Mouse (Mus musculus) CH12F3 (cell line): Measurements from ENCODE around the gene Dtx4.

Experiments used
- in situ Hi-C: fragments of 300-500 bp; cut with MboI; formaldehyde crosslinking; loops from 2 replicates; pipeline ENCODE4 v1.14.3; 2020; ENCODE audit warnings: low sequenced_read_pairs

Dtx4 gene

DNA sequence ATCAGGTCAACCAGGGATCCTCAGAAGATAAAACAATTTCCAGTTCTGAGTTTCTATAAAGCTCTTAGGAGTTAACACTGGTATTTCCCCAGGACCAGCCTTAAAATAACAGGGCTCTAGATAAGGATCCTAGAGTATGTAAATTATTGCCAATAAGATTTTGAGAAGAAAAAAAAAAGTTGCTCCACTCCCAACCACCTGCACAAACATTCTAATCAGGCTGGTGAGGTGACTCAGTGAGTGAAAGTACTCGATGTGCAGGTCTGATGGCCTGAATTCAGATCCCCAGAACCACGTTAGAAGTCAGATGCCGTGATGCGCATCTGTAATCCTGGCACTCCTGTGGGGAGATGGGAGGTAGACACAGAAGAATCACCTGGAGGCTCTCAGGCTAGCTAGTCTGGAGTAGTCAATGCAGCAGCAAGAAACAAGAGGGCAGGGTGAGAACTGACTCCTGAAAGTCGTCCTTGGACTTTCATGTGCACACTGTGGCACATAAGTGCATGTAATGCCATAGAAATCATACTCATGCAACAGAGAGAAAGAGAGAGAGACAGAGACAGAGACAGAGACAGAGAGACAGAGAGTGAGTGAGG is 28.8 kb downstream of the Dtx4 start:
- in situ Hi-C loops: no loop called here

DNA sequence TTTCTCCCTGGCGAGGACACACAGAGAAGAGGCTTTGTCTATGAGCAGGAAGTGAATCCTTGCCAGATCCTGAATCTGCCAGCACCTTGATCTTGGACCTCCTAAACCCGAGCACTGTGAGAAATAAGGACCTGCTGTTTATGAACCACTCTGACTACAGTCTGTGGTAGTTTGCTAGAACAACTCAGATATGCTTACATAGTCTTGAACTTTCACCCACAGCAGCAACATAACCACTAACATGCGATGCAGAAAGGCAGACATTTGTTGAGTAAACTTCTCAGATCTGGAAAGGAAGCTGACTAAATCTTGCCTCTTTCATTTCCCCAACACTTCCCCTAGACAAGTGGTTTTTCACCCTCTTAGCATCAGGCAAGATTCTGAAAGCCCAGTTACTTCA is 29.4 kb downstream of the Dtx4 start:
- in situ Hi-C loops: no loop called here

DNA sequence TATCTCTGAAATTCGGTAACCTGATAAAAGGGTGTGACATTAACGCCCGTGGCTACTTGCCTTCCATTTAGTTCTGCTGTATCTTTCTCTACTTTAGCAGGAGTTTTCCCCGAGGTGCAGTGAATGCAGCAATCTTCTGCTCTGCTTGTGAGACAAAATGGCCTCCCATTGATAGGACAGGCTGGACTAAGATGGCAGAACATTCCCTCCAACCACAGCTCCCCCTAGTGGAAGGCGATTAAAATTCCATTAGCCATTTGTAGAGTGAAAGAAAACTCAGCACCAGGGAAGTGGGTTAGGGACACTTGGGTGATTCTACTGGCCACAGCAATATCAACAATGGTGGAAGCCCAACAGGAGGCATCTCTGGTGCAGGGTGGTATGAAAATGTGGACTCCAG is 33.8 kb downstream of the Dtx4 start:
- in situ Hi-C loops: no loop called here

DNA sequence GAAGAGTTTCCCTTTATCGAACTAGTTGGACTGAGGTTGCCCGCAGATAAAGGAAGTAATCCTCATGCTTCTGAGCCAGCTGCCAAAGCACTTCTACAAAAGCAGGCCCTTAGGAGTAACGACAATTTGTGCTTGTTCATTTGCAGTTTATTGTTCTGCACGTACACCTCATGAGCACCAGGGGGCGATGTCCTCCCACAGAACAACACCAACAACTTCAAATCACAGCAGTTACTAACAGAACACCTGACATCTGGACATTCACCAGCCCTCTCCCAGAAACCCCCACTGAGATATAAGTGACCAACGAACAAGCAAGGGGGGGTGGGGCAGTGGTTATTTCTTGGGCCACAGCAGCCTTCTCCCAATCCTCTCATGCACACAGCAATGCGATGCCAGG is 35.0 kb downstream of the Dtx4 start:
- in situ Hi-C loops: no loop called here

DNA sequence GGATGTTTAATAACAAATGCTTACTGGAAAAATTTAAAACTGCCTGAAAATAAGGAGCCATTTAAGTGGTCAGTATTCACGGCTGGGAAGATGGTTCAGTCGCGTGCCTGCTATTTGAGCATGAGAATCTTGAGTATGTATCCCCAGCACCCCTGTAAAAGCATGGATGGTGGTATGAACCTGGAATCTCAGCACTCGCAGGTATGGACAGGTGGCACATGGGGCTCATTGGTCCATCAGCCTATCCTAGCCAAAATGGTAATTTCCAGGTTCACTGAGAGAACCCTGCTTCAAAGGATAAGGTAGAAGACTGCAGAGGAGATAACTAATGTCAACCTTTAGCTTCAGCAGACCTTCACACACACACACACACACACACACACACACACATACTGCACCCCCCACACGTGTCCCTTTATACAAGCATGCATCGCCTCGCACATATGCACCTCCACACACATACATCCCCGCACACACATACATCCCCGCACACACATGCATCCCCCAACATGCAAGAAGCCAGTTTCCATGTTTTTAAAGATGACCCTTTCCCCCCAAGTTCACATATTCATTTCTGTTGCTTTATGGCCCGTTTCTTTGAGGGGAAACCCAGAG is 35.6 kb downstream of the Dtx4 start:
- in situ Hi-C loops: no loop called here

DNA sequence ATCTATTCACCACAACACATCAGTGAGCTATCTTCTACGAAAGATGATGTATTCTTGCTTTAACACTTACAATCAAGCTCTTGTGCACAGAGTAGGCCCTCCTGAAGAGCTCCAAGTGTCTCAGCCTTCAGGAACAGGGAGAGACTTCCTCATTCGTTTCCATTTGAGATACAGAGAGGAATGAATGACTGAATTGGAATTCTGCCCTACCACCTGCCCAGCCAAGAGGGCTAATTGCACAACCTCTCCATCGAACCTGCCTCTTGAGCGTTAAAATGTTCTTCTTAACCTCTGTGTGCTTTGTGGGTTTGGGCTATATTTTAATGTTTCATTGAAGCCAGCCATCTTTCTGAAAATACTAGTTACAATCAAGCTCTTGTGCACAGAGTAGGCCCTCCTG is 36.6 kb downstream of the Dtx4 start:
- in situ Hi-C loops: no loop called here

DNA sequence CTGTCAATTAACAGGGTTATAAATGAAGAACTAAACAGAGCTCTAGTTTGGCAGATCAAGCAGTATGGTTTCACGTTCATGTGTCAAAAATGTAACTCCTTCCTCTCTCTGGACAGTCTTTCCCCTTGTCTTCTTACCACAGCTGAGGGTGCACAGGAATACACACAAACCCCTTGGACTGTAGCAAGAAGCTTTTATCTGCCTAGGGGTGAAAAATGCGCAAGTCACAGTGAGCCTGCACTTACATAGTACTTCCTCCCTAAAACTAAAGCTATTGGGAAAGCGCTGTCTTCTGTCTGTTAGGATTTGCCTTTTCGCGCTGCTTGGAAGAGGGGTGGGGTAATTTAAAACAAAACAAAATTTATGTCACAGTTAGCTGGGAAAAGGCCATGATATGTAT is 37.1 kb downstream of the Dtx4 start:
- in situ Hi-C loops: no loop called here

DNA sequence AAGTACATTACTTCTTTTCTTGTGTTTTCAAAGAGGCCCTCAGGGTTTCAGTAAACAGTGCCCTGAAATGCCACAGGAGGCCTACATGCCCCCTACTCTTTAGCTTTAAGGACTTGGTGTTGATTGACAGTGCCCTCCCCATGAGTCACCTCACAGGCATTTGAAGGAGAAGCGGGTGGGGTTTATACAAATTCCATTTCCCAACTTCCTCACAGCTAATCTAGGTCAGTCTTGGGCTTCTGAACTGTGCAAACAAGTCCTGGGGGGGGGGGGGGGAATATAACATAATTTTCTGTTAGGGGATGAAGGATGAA is 37.6 kb downstream of the Dtx4 start:
- in situ Hi-C loops: no loop called here

DNA sequence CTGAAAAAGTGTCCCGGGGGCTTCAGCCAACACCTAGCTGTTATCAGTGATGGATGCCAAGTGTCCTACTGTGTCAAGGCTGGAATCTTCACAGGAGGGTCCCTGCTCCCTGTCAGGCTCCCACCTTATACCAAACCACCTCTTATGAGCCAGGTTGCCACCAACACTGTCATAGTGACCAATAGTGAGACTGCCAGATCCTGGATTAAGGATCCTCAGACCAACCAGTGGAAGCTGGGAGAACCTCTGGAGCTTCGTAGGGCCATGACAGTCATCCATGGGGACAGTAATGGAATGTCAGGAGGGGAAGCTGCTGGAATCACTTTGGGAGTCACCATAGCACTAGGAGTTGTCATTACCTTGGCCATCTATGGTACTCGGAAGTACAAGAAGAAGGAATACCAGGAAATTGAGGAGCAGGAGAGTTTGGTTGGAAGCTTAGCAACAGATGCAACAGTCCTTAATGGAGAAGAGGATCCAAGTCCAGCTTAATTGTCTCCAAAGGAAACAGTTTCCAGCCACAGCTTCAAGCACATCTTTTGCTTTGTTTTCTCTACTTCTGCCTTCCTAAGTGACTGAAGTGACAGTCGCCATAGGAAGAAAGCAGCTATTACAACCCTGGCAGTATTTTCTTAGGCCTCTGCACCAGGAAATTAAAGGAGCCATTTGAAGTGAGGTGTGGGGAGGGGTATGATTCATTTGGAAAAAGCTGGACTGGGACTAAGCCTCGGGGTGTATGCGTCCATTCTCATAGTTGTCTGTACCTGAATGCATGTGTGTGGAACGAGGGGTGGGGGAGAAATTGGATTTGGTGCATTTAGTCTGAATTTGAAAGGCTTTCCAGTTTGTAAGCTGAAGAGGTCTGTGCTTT is 38.2 kb downstream of the Dtx4 start:
- in situ Hi-C loops: no loop called here

DNA sequence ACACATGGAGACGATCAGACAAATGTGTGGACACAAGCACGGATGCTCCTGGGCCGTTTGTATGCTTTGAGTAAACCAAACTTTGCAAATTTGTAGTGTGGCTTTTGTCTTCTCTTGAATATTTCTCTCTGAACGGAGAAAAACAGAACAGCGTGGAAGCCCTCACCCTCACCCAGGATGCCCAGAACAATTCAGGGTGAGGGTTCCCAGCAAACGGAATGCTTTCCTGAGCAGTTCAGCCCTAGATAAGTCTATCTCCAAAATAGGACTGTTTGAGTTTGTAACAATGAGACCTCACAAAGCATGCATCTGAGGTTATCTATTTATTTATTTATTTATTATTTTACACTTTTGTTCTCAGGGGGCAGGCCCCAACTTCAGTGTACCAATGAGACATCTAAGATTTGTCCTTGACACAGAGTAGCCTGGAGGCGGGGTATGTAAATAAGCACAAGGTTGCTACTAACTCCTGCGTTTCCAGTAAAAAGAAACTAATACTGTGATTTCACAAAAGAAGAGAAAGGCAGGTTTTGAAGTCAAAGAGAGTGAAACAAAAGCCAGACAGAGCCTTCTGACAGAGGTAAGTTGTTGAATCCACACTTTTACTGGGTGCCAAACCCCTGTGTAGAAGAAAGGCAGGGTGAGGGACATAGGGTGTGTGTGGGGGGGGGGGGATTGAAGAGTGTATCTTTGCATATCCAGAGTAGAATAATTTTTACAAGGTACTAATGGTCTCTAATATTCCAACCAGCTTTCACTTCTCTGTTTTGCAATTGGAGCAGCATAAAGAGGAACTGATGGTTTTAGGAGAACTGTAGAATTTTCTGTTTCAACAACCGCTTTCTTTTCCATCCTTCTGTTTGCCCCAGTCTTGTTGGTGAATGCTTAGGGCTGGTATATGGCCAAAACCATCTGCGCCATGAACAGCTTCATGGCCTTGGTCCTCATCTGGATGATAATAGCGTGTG is 40.7 kb downstream of the Dtx4 start, which contains the start of gene Mpeg1:
Mpeg1 (plus strand) TSS at position 498 of the 968 bp plus-strand sequence.
- in situ Hi-C loops: no loop called here

DNA sequence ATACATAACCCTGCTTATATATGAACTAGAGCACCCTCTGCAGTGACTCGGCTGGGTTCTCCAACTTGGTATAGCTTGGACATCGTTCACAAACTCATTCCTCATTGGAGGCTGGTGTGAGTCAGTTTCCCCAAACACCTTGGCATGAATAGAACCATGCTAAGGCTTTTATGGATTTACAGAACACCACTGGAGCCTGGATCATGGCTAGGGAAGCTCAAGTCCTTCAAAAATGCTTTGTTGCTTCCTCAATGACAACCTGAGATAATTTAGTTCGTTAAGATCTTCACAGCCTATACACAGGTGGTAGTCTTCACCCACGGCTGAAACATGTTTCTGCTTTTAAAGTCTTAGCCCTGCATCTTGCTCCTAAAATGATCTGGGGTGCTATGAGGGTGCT is 41.7 kb downstream of the Dtx4 start:
- in situ Hi-C loops: no loop called here

DNA sequence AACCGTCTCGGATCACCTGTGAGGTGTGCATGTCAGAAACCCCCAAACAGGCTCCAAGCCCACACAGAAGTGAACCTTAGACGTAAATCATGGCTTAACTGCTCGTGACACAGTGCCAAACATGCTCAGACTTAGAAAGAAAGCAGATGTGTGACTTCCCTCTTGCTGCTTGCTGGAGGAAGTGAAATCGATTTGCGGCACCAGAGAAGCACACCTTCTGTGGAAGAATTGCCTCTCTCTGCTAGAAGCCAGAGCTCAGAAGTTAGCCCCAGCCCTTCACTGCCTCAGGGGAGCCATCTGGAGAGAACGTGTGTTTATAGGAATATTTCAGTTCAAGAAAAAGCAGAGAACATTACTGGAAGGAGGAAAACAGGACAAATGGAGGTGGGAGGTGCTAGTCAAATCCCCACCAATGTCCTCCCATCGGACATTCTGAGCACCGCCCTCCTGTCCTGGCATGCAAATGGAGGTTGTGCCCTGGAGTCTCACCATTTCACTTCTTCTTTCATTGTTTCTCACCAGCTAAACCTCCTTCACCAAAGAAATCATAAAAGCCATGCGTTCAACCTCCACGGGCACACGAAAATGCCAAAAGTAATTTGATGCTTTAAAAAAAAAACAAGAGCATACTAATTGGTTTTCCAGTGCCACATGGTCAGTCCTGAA is 43.7 kb downstream of the Dtx4 start:
- in situ Hi-C loops: no loop called here

DNA sequence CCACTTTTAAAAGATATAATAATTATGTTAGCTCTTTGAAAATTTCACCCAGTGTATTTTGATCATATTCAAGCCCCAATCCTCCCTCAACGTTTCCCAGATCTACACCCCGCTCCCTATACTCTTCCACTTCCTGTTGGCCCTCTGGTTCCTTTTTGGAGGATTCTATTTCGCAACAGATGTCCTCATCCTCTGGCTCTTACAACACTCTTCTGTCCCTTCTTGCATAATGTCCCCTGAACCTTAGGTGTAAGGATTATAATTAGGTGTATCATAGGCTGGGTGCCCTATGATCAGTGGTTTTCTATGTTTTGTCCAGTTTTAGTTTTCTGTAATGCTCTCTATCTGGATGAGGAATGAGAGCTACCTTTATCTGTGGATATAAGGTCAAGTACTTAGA is 56.2 kb downstream of the Dtx4 start:
- in situ Hi-C loops: no loop called here

DNA sequence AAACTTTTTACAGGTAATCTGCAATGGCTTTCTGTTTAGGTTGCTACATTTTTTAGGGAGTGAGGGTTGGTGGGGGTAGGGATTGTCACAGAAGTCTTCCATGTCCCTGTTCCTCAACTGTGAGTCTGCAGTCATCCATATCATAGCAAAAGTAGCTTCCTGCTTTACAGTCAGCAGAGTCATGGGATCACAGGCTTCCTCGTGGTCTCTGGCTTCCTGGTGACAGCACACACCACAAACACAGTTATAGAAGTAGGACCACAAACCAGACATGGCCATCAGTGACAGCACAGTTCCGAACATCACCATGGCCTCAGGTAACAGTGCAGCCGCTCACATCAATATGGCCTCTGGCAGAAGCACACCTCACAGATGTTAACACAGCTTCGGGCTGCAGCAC is 58.7 kb downstream of the Dtx4 start:
- in situ Hi-C loops: no loop called here

DNA sequence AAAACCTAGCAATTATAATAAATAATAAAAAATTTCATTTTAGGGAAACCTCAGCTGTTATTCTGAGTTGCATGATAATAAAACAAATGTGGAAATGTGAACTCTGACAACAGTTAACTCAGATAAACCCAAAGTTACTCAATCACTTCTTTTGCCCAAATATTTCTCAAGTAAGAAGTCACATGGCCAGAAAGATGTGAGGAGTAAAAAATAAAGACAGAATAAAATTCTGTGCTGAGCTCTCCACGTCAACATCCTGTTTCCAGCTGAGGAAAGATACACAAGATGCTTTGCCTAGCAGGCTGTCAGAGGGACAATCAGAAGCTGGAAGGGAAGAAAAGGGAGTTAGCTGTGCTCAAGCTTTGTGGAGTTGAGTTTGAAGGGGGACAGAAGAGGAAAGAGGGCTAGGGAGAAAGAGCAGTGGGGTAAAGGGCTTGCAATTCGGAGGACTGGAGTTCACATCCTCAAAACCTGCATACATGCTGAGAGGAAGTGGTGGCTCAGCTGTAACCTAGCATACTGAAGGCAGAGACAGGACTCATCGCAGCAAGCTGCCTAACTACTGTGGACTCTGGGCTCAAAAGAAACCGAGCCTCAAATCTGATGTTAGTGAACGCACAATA is 61.0 kb downstream of the Dtx4 start:
- in situ Hi-C loops: no loop called here

DNA sequence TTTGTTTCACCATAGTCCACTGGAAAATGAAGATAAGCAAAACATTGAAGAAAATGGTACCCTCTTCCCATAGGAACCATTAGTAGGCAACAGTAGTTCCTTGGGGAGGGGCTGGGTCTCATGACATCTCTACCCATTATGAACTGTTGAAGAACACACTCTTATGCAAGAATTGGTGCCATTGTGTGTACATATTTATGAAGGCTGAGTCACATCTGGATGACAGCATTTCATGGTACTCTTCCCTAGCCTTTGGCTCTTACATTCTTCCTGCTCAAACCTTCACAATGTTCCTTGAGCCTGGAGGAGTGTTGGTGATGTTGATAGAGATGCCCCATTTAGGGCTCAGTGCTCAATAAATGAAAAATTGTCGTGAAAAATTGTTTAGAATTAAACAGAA is 61.7 kb downstream of the Dtx4 start:
- in situ Hi-C loops: loop anchor here (10.0 kb wide), 1 partner anchor 55 kb away; no protein-coding TSS in a partner anchor

DNA sequence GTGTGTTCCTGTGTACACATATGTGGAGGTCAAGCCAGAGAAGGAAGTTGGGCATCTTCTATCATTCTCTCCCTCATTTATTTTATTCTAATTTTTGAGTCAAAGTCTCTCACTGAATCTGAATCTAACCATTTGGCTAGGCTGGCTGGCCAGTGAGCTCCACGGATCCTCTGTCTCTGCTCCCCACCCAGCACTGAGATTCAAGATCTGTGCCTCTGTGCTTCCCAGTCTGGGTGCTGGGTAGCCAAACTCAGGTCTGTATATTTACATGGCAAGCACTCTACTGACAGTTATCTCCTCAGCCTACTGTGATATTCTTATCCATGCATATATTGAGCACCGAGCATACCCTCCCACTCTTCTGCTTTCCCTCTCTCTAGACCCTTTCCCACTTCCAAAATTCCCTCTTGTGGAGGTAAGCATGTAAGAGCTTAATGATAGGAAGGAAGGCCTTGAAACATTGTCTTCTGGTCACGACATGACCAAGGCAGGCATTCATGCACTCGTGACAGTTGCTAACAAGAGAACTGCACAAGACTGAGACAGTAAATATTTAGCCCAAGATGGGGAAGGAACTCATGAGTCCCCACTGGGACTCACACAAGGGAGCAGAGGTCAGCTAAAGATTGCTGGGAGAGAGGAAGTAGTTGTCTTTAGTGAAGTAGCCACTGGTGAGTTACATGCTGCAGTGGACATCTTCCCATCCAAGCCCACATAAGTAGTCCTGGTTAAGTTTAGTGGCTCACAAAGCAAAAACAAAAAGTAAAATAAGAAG is 65.3 kb downstream of the Dtx4 start:
- in situ Hi-C loops: loop anchor here (10.0 kb wide), 1 partner anchor 59 kb away; no protein-coding TSS in a partner anchor

DNA sequence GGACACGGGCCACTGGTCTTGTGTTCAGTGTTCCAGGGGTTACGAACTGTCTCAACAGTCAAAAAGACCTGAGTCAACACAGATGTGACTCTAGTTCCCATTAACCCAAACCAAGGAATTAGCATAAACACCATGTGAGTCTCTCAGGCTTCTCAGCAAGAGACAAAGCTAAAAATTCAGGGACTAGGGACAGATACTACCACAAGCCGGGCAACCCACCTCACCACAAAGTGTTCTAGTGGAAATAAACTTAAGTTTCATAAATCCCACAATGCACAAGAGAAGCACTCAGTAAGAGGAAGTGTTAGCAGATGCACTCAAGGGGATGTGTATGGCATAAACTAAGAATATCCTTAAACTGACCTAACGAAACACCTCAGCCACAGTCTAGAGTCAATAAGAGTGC is 66.2 kb downstream of the Dtx4 start:
- in situ Hi-C loops: loop anchor here (10.0 kb wide), 1 partner anchor 60 kb away; no protein-coding TSS in a partner anchor

DNA sequence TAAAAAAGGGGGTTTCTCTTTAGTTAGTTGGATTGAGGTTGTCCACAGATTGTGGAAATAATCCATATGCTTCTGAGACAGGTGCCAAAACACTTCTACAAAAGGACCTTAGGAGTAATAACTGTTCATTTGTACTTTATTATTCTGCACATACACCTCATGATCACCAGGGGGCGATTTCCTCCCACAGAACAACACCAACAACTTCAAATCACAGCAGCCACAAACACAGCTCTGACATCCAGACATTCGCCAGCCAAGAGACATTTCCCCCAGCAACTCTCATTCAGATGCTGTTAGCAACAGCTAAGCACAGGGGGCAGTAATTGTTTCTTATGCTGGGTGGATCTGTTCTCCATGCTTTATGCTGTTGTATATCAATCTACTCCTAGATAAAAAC is 68.2 kb downstream of the Dtx4 start:
- in situ Hi-C loops: loop anchor here (10.0 kb wide), 1 partner anchor 62 kb away; no protein-coding TSS in a partner anchor
